Mouse (Mus musculus) limb, embryonic 15.5 days (tissue): ENCODE measurements around the gene Tsc22d1. TPM values are rescaled to one million over a fixed set of nuclear protein-coding genes. Genes with fewer than 3 reads are reported as not detected.

Experiments used
- ATAC-seq: fragments of 200-750 bp; cut with Nextera tagmentation; 2 replicates; pipeline ENCODE4 v1.8.0; 2017; ENCODE audit warnings: low read depth, moderate TSS enrichment; ENCODE audit not compliant: insufficient number of reproducible peaks, low FRiP score, low TSS enrichment
- H3K27ac ChIP-seq: fragments of 300-500 bp; sonication (generic); 2 replicates; pipeline ENCODE4 v1.5.1; 2015; ENCODE audit warnings: moderate library complexity, mild to moderate bottlenecking, inconsistent platforms
- H3K27me3 ChIP-seq: fragments of 300-500 bp; sonication (generic); 2 replicates; pipeline ENCODE4 v1.6.1; 2015; ENCODE audit warnings: inconsistent platforms
- H3K36me3 ChIP-seq: fragments of 300-500 bp; sonication (generic); 2 replicates; pipeline ENCODE4 v1.6.1; 2015; ENCODE audit warnings: inconsistent platforms
- H3K4me1 ChIP-seq: fragments of 300-500 bp; sonication (generic); 2 replicates; pipeline ENCODE4 v1.6.1; 2015; ENCODE audit warnings: inconsistent platforms
- H3K4me2 ChIP-seq: fragments of 300-500 bp; sonication (generic); 2 replicates; pipeline ENCODE4 v1.6.1; 2015; ENCODE audit warnings: mild to moderate bottlenecking, inconsistent platforms
- H3K4me3 ChIP-seq: fragments of 300-500 bp; sonication (generic); 2 replicates; pipeline ENCODE4 v1.5.1; 2015; ENCODE audit warnings: mild to moderate bottlenecking, inconsistent platforms
- H3K9ac ChIP-seq: fragments of 300-500 bp; sonication (generic); 2 replicates; pipeline ENCODE4 v1.6.1; 2015; ENCODE audit warnings: inconsistent platforms
- H3K9me3 ChIP-seq: fragments of 300-500 bp; sonication (generic); 2 replicates; pipeline ENCODE4 v1.6.1; 2016; ENCODE audit warnings: inconsistent platforms
- WGBS: fragments of 180-500 bp; shearing (Covaris S2); methylation state at CpG from one replicate; pipeline ENCODE4 v1.1.7; 2015; 5-methylcytosine and 5-hydroxymethylcytosine counted together
- polyA plus RNA-seq: library from polyadenylated mRNA; unstranded; fragments of >200 nt; fragmentation: Nextera tagmentation; extraction: Ambion mirVana; gene quantifications from 2 replicates; pipeline ENCODE4 v1.2.1, GENCODE M21; 2015

Tsc22d1 gene
- polyA plus RNA-seq, 1 experiment from 2014 or later = 584 TPM

- Histone ChIP-seq H3K27me3 (no peaks in the 10 kb centered on the region), H3K36me3 (0 out of 2 replicates have a peak, but pooled peaks cover 4% of the 10 kb centered on the region), H3K4me1 (no peaks in the 10 kb centered on the region), H3K4me3 (no peak overlapping the region), H3K27ac (no peak overlapping the region), H3K9me3 (no peaks in the 10 kb centered on the region), H3K9ac (no peak overlapping the region), H3K4me2 (no peak overlapping the region)
- no peak for ATAC-seq
- WGBS = 80% methylated on average over 6 of the region's 6 CpGs
Measured at GRCm38 (mm10) chr14:76544136-76544535, 129.4 kb downstream of the Tsc22d1 start.

GRCm38 (mm10) chr14:76555263-76556030 lies 140.7 kb downstream of the Tsc22d1 start:
- Histone ChIP-seq H3K4me3 (peak overlapping the region; percentile 61), H3K9ac (0 out of 2 replicates have a peak overlapping the region, but pooled peaks have one; percentile 11), H3K36me3 (no peaks in the 10 kb centered on the region), H3K27ac (peak overlapping the region; percentile 94), H3K4me1 (peaks cover 48% of the 10 kb centered on the region), H3K27me3 (no peaks in the 10 kb centered on the region), H3K4me2 (peak overlapping the region; percentile 91), H3K9me3 (no peaks in the 10 kb centered on the region)
- peak; percentile 62 for ATAC-seq
- 20% methylated on average over 18 of the region's 18 CpGs for WGBS

- peak overlapping the region; percentile 91 for H3K4me2 ChIP-seq
- peak; percentile 73 for ATAC-seq
- peak overlapping the region; percentile 68 for H3K9ac ChIP-seq
- no peaks in the 10 kb centered on the region for H3K9me3 ChIP-seq
- no peaks in the 10 kb centered on the region for H3K36me3 ChIP-seq
- under 1% methylated on average over 65 of the region's 67 CpGs for WGBS
- peak overlapping the region; percentile 61 for H3K4me3 ChIP-seq
- H3K27ac ChIP-seq = peak overlapping the region; percentile 94
- H3K4me1 ChIP-seq = peaks cover 49% of the 10 kb centered on the region
- H3K27me3 ChIP-seq = no peaks in the 10 kb centered on the region
Measured at GRCm38 (mm10) chr14:76556031-76556851, 141.5 kb downstream of the Tsc22d1 start.

- Histone ChIP-seq H3K4me3 (peak within 1 kb of the TSS; percentile 61), H3K36me3 (no peaks in the 10 kb centered on the region), H3K4me1 (peaks cover 49% of the 10 kb centered on the region), H3K27me3 (no peaks in the 10 kb centered on the region), H3K9ac (peak within 1 kb of the TSS; percentile 68), H3K4me2 (peak within 1 kb of the TSS; percentile 91), H3K9me3 (no peaks in the 10 kb centered on the region), H3K27ac (peak within 1 kb of the TSS; percentile 94)
- peak; percentile 15; the same call in 1 of the 2 replicates for ATAC-seq
- WGBS = 9% methylated on average over 16 of the region's 17 CpGs
Measured at GRCm38 (mm10) chr14:76556852-76557208, 142.1 kb downstream of the Tsc22d1 start, which contains the start of gene Serp2. Gene Serp2, minus strand, starts transcription at chr14:76556889.

Other genes with a start within 250 kb of the Tsc22d1 start
- 9.7 and 9.8 TPM in 2 replicates for gene Serp2, start 141.9 kb downstream of the Tsc22d1 start, polyA plus RNA-seq